In genomic region chr15:88386711-88387110, GRCm38 (mm10) we compare ENCODE assay signal across 9 mouse cellular contexts.
"Had no signal": no experiment of that assay in that cellular context is flagged by ENCODE, and none has a peak within 500 bp of the region (broad histone marks: within the 10 kb centered on the region; RNA-seq: fewer than 3 reads in every experiment).

No protein-coding gene starts in this region.

- H3K27me3 ChIP-seq: midbrain, embryonic 13.5 days had no signal

- H3K27ac ChIP-seq: layer of hippocampus, adult 2 months; limb, embryonic 13.5 days; liver, embryonic 14.5 days; midbrain, embryonic 13.5 days had no signal

- H3K36me3 ChIP-seq: limb, embryonic 13.5 days; midbrain, embryonic 13.5 days had no signal

- ATAC-seq: midbrain, embryonic 13.5 days had no signal

- DNase-seq: kidney, postnatal 10 days; kidney, postnatal 4 days; left cerebral cortex, postnatal 4 days; lung, adult 18-20 months; thymus, postnatal 36 days had no signal

- H3K4me1 ChIP-seq: limb, embryonic 13.5 days had no signal

- H3K9ac ChIP-seq: limb, embryonic 13.5 days; liver, embryonic 14.5 days; midbrain, embryonic 13.5 days had no signal

- H3K4me3 ChIP-seq: layer of hippocampus, adult 2 months; limb, embryonic 13.5 days; midbrain, embryonic 13.5 days had no signal

- H3K4me2 ChIP-seq: limb, embryonic 13.5 days; midbrain, embryonic 13.5 days had no signal

- H3K9me3 ChIP-seq: midbrain, embryonic 13.5 days had no signal
